Mouse (Mus musculus) gastrocnemius, adult 18-20 months (tissue): ENCODE measurements around the gene Wdr73. TPM values are rescaled to one million over a fixed set of nuclear protein-coding genes. Genes with fewer than 3 reads are reported as not detected.
A peak's percentile ranks its signal among the peaks of the same experiment; 100 is the strongest.
"Not testable (repeated sequence)": the region's sequence is repeated elsewhere in the genome, so short reads cannot be mapped to it uniquely, and the experiment has no call there.

Source experiments
- DNase-seq: peaks from one replicate; pipeline ENCODE4 v3.0.0; 2021; ENCODE audit warnings: low spot score
- long read RNA-seq, 2 experiments: library from polyadenylated mRNA; stranded (forward); transcript quantifications; one replicate each; pipeline ENCODE4 v2.0.0; 2021
- total RNA-seq, 2 experiments: library from RNA; stranded (reverse); gene quantifications; 2 replicates each; pipeline ENCODE4 v1.2.3; 2021

Wdr73 gene
- 1 to 10 TPM; 3.1 to 3.3 TPM for total RNA-seq
- long read RNA-seq, experiment 1, partial matches to known transcripts = 0 of 3 reads
- long read RNA-seq, experiment 1, other reads (novel, unspliced or antisense) = 0 of 3 reads
- long read RNA-seq, experiment 2, partial matches to known transcripts = 0 of 5 reads
- long read RNA-seq, experiment 2, other reads (novel, unspliced or antisense) = 2 of 5 reads

GRCm38 (mm10) chr7:80900944-80901501, at the start of gene Wdr73:
Wdr73 (minus strand) TSS chr7:80901269.
- peak; percentile 88 for DNase-seq

- DNase-seq = peak; percentile 94
These were observed 46.6 kb upstream of the Wdr73 start, which contains the start of gene Sec11a for GRCm38 (mm10) chr7:80947445-80948350. Sec11a (minus strand) TSS chr7:80947780.

DNA sequence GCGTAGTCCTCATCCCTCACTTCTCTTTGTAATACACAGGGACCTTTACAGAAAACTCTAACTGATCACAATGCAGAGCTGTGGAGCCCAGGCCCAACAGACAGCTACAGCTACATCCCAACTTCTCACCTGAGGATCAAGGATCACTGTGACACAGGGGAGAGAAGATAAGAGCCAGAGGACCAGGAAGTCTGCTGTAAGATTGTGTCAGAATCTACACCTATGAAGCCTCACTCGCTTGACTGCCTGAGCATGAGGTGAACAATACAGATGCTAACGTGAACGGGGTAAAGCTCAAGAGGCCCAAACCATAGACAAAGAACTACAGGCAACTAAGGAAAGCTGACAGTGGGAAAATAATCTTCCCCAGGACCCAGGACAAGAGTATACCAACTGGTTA, 38.7 kb upstream of the Wdr73 start:
- no peak for DNase-seq

DNA sequence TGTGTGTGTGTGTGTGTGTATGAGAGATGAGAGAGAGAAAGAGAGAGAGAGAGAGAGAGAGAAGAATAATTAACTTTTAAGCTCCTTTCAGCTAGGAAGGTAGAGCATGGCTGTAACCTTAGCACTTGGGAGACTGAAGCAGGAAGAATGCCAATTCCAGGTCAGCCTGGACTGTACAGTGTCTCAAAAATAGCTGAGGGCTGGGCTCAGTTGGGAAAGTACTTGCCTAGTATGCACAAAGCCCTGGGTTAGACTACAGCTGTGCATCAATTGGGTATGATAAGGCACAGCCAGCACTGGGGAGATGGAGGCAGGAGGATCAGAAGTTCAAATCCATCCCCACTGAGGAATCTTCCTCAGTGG, 36.2 kb upstream of the Wdr73 start:
- DNase-seq = not testable (repeated sequence)

- not testable (repeated sequence) for DNase-seq
These were observed 35.7 kb upstream of the Wdr73 start for GRCm38 (mm10) chr7:80936617-80937303.

- DNase-seq = no peak
These were observed 34.8 kb upstream of the Wdr73 start for GRCm38 (mm10) chr7:80935834-80936233.

DNA sequence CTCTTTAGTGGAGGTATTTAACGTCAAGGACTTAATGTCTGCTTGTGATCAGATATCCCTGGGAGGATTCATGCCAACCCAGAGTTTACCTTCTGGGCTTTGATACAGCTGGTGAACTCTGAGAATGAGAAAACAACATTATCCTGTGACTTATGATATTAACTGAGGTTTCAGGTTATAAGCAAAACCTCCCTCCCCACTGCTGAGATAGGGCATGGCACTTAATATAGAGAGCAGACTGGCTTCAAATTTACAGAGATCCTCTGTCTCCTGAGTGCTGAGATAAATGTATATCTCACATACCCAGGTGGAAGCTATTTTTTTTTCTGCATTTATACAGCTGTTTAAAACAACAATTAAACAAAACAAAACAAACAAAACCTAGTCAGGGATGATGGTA, 31.7 kb upstream of the Wdr73 start:
- DNase-seq = no peak

GRCm38 (mm10) chr7:80931618-80932207, 30.6 kb upstream of the Wdr73 start:
- DNase-seq = no peak

DNA sequence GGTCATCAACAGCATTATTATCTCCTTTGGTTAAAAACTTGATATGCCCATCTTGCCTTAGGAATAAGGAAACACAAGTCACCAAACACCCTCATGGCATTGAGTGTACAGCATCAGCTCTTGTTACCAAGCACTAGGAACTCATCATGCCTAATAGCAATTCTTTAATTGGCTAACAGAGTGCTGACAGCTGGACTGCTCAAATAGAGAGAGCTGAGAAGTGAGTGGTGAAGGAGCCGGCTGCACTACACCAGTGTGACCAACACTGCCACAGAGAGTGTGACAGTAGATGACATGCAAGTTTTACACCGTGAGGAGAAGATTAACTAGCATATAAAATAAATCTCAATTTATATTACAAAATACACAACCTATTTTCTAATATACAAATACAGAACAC, 22.1 kb upstream of the Wdr73 start:
- peak; percentile 30 for DNase-seq

DNA sequence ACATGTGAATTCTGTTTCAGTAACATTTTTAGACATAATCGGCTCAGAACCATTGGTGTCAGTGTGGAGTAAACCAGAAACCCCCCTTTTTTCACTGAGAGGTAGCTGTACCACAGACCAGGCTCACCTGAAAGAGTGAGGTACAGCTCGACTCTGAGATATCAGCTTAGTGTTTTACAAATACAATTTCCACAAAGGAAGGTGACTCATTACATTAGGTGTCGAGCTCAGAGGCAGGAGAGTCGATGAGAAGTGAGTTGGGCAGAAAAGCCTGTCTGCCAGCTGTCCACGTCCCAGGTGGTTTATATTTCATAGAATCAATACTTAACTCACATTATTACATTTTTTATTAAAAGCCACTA, 18.6 kb upstream of the Wdr73 start:
- DNase-seq = no peak

GRCm38 (mm10) chr7:80918982-80919646, 18.0 kb upstream of the Wdr73 start:
- no peak for DNase-seq

GRCm38 (mm10) chr7:80917916-80918465, 16.9 kb upstream of the Wdr73 start:
- DNase-seq = no peak

DNA sequence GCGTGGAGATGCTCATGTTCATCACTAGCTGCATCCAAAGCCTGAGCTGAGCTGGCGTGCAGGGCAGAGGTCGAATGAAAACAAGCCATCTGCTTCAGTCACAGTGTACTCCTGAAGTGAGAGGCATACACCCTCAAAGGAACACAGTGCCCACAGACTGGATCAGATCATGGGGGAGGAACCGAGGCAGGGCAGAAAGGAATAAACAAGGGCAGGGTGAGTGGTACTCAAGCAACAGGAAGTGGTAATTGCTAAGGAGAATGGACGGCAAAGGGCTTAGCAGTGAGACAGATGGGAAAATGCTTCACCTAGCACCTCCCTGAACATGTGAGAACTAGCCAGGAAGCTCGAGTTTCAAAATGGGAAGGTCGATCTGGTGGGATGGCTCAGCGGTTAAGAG, 11.4 kb upstream of the Wdr73 start:
- DNase-seq = no peak

- DNase-seq = no peak
These were observed 10.0 kb upstream of the Wdr73 start for GRCm38 (mm10) chr7:80911053-80911452.

GRCm38 (mm10) chr7:80904921-80905515, 3.9 kb upstream of the Wdr73 start, which contains the start of gene Nmb:
Nmb (minus strand) TSS chr7:80905076.
- DNase-seq = peak; percentile 73

DNA sequence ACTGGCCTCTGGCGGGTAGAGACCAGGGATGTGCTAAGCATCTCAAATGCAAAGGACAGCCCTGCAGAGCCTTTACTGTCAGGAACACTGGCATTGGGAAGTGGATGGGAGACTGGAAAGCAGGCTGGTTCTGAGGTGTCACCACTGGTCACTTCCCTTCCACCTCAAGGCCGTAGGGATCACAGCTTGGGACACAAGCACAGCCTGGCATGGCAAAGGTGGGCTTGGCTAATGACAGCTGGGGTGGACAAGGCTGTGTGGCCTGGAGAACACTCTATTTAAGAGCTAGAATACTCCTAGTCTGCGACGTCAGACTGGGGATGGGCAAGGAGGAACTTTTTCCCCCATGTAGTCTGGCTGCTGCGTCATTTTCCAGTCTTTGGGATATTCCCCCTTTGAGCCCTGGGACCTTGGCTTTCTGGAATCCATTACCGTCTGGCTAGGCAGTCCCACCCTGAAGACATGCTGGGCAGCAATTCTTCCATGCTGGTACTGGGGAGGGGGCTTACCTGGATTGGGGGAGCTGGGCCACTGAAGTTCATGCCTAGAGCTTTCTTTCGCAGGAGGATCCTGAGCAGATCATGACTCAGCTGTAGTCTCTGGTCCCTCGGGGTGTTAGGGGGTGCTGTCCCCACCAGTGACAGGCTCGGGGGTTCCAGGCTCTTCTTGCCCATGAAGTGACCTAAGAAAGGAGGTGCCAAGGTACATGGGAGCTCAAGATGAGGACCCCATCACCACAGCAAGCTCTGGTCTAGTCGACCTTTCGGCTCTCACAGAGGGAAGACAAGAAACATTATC, 2.8 kb upstream of the Wdr73 start:
- no peak for DNase-seq

- no peak for DNase-seq
These were observed 639 bp upstream of the Wdr73 start for GRCm38 (mm10) chr7:80901541-80902274.

DNA sequence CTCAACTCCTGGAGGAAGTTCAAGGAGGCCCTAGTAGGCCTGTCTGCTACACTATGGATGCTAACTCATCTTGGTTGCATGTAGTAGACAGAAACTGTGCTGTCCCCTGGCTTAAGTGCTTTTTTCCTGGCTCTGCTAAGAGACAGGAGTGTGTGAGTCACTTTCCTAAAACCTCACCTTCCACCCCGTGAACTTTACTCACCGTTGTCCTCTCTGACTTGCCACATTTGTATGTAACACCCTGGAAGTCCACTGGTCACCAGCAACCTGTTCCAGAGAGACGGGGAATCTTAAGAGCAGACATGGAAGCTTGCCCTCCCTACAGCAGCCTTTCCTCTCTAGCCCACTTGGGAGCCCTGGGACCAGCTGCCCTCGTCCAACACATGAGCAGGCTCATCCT, 3.3 kb downstream of the Wdr73 start:
- no peak for DNase-seq

GRCm38 (mm10) chr7:80897134-80897533, 3.9 kb downstream of the Wdr73 start:
- DNase-seq = no peak
